Mouse (Mus musculus) urinary bladder, postnatal 14 days (tissue): ENCODE measurements around the gene Cd36.

ENCODE experiments used
- DNase-seq: peaks from one replicate; pipeline ENCODE4 v3.0.0; 2021; ENCODE audit warnings: low spot score

Gene Cd36

GRCm38 (mm10) chr5:17857871-17858270, 30.7 kb downstream of the Cd36 start:
- DNase-seq: no peak

GRCm38 (mm10) chr5:17857262-17857661, 31.3 kb downstream of the Cd36 start:
- DNase-seq: no peak

DNA sequence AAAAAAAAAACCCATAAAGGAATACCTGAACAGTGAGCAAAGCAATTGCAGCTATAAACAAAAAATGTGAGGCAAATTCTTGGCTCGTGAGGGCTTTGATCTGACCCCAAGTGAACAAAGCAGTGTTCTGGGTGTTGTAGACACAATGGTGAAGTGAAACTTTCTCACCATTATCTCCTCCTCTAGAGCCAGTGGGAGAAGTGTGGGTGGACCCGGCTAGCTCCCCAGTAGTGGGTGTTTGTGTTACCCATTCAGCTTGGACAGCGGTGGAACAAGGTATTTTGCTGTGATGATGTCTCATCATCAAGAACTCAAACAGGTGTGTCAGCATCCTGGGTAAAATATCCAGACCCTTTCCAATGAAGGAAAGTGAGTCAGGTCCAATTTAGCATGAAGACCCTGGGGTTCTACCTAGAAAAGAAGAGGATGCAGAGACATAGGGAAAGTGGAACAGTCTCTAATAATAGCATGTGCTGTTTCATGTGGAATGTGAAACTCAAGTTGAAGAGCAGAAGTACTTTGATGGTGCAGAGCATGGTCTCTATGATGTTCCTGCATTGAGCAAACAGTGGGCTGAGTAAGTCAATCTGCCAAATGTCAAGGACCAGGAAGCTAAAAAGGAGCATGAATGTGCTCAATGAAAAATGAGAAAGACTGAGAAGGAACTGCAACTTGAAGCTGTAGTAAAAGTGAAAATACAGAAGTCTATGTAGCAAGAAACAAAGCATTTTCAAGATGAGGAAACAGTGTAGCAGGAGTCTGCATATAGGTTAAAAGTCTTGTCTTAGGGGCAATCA, 34.3 kb downstream of the Cd36 start:
- no peak for DNase-seq

- no peak for DNase-seq
Measured at GRCm38 (mm10) chr5:17850582-17850981, 38.0 kb downstream of the Cd36 start.

DNA sequence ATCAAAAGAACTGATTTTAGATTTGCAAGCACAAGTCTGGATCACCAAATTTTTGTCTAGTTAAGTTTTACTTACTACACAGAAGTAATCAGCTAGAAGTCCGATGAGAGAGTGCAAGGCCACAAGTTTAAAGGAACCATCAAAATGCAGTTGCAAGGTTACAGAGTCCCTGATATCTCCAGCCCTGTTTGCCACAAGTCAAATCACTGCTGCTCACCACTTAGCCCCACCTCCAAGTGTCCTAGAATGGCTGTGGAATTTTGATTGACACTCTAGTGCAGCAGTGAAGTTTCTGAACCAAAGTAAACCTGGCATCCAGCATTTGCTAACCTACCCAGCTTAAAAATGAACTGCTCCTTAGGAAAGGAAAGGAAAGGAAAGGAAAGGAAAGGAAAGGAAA, 39.0 kb downstream of the Cd36 start:
- no peak for DNase-seq

- no peak for DNase-seq
Measured at GRCm38 (mm10) chr5:17848733-17849132, 39.9 kb downstream of the Cd36 start.

- no peak for DNase-seq
Measured at GRCm38 (mm10) chr5:17848267-17848666, 40.3 kb downstream of the Cd36 start.

GRCm38 (mm10) chr5:17843921-17844320, 44.7 kb downstream of the Cd36 start:
- DNase-seq: no peak

DNA sequence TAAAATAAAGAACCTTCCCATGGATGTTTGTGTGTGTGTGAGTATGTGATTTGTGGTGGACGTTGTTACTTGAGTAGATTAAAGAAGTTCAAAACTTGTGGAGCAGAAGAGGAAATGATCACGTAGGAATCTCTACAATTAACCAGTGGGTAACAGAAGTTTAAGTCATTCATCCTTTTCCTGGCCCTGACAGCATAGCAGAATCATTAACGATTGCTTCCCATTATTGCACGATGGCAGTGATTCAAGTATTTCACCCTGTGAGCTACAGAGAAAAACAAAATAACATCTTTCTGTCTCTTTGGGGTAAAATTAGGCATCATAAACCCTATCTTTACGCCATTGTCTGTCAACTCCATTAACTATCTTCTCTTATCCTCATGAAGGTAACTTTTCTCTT, 45.3 kb downstream of the Cd36 start:
- no peak for DNase-seq

GRCm38 (mm10) chr5:17842111-17842729, 46.4 kb downstream of the Cd36 start:
- no peak for DNase-seq

DNA sequence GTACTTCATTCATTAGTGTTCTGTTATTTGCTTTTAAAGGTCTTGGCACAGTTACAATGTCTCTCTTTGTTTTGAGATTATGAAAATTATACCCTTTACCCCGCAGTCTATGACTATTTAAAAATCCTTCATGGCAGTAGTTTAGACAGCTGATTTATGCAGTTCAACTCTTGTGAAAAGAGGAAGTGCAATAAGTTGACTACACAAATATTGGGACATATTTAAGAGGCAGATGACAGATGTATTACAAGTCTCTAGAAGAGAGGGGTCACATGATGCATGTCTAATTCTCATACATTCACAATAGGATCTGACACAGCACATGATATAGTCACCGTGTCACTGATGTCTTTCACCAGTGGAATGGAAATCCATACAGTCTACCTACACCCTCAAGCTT, 49.1 kb downstream of the Cd36 start:
- DNase-seq: no peak

- DNase-seq: no peak
Measured at GRCm38 (mm10) chr5:17836408-17836807, 52.2 kb downstream of the Cd36 start.

DNA sequence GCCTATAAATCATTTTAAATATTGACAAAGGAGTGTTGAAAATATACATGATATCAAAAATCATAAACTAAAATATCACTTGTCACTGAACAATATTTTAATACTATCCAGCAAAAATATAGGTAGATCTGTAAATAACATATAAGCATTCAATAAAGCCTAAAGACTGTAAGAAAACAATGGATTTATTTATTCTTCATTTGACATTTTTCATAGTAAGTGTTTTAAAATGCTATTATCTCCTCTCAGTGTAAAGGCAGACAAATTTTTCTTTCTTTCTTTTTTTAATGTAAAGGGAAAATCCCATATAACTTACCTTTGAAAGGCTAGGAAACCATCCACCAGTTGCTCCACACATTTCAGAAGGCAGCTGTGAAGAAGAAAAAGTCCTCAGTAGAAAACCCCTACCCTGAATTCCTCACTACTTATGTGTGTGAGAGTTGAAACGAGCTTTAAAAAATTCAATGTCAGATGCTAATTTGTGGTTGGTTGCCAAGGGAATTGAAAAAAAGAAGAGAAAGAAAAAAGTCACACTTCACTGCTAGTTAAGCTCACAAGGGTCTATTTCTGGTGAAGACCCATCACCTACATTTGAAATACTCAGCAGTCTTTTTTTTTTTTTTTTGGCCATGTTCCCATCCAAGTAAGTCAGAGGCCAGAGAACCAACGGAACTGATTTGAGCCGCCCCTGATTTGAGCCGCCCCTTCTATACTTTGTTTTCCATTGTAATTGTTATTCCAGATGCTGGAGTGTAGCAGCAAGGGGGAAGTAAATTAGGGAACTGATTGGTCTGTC, 53.1 kb downstream of the Cd36 start:
- no peak for DNase-seq

GRCm38 (mm10) chr5:17833797-17834196, 54.8 kb downstream of the Cd36 start:
- no peak for DNase-seq

GRCm38 (mm10) chr5:17830536-17830935, 58.1 kb downstream of the Cd36 start:
- DNase-seq: no peak

GRCm38 (mm10) chr5:17828713-17829544, 59.7 kb downstream of the Cd36 start:
- DNase-seq: no peak

DNA sequence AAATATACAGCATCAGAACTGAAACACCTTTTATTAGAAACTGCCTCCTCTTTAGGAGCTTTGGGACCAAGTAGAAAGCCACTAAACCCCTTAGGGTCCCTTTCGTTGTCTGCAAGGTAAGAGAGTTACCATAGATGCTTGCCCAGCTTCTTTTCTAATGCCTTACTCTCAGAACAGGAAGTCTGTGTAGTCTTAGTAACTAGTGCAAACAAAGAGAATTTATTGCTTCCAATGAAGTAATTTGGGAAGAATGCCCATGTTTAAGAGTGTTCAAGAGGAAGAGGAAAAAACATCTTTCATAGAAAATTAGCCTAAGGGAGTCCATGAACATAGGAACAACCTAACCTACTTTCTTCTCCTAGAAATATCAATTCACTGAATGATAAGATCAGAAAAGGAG, 67.2 kb downstream of the Cd36 start:
- DNase-seq: no peak

DNA sequence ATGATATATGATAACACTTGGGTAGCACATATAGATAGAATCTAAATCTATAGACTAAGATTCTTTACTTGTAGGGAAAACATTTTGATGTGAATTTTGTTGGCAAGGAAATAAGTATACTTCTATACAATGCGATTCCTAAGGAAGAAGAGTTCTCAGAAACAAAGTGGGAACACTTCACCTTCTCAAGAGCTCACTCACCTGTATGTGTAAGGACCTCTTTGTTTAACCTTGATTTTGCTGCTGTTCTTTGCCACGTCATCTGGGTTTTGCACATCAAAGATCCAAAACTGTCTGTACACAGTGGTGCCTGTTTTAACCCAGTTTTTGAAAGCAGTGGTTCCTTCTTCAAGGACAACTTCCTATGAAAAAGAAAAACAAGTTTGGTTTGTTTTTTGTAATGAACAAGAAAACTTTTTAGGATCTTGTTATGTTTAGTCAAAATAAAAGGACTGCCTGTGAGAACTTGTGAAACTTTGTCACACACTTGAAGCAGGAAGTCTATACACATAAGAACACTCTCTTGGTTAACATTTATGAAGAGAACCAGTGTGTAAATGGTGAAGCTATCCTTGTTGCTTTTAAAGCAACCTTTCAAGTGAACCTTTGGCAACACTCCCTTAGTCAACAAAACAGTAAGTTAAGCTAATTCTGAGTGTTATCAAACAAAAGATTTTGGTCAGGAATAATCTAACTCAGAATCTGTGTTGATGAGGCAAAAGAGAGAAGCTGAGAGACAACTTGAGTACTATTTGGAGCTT, 68.2 kb downstream of the Cd36 start:
- DNase-seq: no peak

GRCm38 (mm10) chr5:17816170-17816569, 72.4 kb downstream of the Cd36 start:
- no peak for DNase-seq

GRCm38 (mm10) chr5:17810336-17810735, 78.3 kb downstream of the Cd36 start:
- no peak for DNase-seq

GRCm38 (mm10) chr5:17806774-17807377, 81.7 kb downstream of the Cd36 start:
- no peak for DNase-seq
